Mouse (Mus musculus) liver, postnatal 0 days (tissue): ENCODE results near the gene Tef.

ENCODE experiments used
- CTCF ChIP-seq: sonication (generic); IDR thresholded peaks from 2 replicates; pipeline ENCODE4 v1.5.1; 2016; ENCODE audit warnings: antibody characterized with exemption, low read depth
- EP300 ChIP-seq: IDR thresholded peaks from 2 replicates; pipeline ENCODE4 v1.6.1; 2016; ENCODE audit warnings: antibody characterized with exemption, low read depth, mild to moderate bottlenecking

DNA sequence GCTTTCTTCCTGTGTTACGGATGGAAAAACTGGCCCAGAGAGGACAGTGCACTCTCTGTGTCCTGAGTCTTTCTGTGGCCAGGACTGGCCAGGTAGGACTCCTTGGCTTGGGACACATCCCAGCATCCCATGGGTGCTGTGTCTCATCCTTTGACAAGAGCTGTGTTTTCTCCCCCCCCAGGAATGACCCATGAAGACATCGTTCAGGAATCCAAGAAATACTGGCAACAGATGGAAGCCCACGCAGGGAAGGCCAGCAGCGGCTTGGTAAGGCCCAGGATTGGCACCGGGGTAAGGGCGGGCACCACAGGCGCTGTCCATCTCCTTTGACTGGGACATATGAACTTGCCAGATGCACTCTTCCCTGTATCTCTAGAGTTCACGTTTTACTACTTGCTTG, 16.5 kb upstream of the Tef start:
- TF ChIP-seq CTCF: no peak
- TF ChIP-seq EP300: no peak
